Mouse (Mus musculus): ENCODE data around the gene Astn1.

- TF ChIP-seq CTCF (IDR thresholded peaks at IDR 0.05; ENCODE audit: control insufficient read depth, insufficient read depth, insufficient read length) (no peak), MAX (IDR thresholded peaks at IDR 0.05) (no peak), USF1 (IDR thresholded peaks at IDR 0.05; ENCODE audit: low read depth) (no peak), MYOG (IDR thresholded peaks at IDR 0.05; ENCODE audit: control insufficient read depth, extremely low read depth, insufficient read length) (no peak), MYOD1 (IDR thresholded peaks at IDR 0.05; ENCODE audit: control insufficient read depth, insufficient read length, low read depth) (no peak), FOSL1 (IDR thresholded peaks at IDR 0.05; ENCODE audit: insufficient read depth, low read length, poor library complexity, severe bottlenecking) (no peak), CEBPB (IDR thresholded peaks at IDR 0.05; ENCODE audit: low read depth) (no peak)
These were observed 118.2 kb downstream of the Astn1 start for GRCm38 (mm10) chr1:158480285-158480684.
